Mouse (Mus musculus): ENCODE data around the gene Ppfibp1.

DNA sequence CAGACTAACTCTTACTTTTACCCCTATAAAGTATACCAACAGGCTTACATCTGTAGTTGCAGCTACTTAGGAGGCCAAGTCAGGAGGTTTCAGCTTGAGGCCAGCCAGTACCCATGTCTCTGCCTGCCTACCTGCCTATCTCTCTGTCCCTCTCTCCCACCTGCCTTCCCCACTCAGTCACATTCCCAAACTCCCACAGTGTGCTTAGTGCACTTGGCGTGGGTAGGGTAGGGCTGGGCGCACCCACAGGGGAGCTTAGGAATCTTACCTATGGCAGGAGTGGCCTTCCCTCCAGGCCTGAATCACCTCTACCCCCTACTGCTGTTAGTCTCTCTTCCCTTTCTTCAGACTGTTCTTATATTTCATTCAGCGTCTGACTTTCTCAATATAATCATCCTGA lies 82.5 kb downstream of the Ppfibp1 start:
- TF ChIP-seq CTCF (IDR thresholded peaks at IDR 0.05; ENCODE audit: low read depth, low read length) (no peak), POLR2A (IDR thresholded peaks at IDR 0.05; ENCODE audit: extremely low read depth, insufficient read depth, low read length) (no peak)
